Mouse (Mus musculus) adrenal gland, postnatal 10 days (tissue): Measurements from ENCODE around the gene 1700022I11Rik. TPM values are rescaled to one million over a fixed set of nuclear protein-coding genes. Genes with fewer than 3 reads are reported as not detected.

Experiments used
- total RNA-seq, 2 experiments: library from RNA; stranded (reverse); gene quantifications; 2 replicates each; pipeline ENCODE4 v1.2.3; 2021

1700022I11Rik gene
- total RNA-seq, 2 experiments from 2014 or later: not detected

Other genes starting within 250 kb of the 1700022I11Rik start
- under 1 TPM in 1 of 2 experiments, not detected in 1; 0.51 TPM for gene 4930578G10Rik, start 234.1 kb upstream of the 1700022I11Rik start, total RNA-seq
- 1 to 10 TPM; 4.8 to 5.2 TPM for gene Ccl19, start 213.0 kb upstream of the 1700022I11Rik start, total RNA-seq
- gene Ccl21a, start 195.6 kb upstream of the 1700022I11Rik start, total RNA-seq: 10 to 100 TPM; 43.1 to 45.7 TPM
- gene Fam205a1, start 115.7 kb upstream of the 1700022I11Rik start, total RNA-seq: not detected
- gene Gm12394, start 112.8 kb upstream of the 1700022I11Rik start, total RNA-seq: not detected
- not detected for gene Fam205c, start 95.4 kb upstream of the 1700022I11Rik start, total RNA-seq
- 1 to 10 TPM; 2.4 to 6.3 TPM for gene Phf24, start 52.9 kb upstream of the 1700022I11Rik start, total RNA-seq
- 10 to 100 TPM; 19.4 to 20.4 TPM for gene Dnajb5, start 19.8 kb upstream of the 1700022I11Rik start, total RNA-seq
- gene Vcp, start 30.9 kb downstream of the 1700022I11Rik start, total RNA-seq: 100 to 1,000 TPM; 238 to 252 TPM
- gene Fancg, start 40.9 kb downstream of the 1700022I11Rik start, total RNA-seq: 10 to 100 TPM in 1 of 2 experiments, 1 to 10 TPM in 1; 7.3 to 11.7 TPM
- gene Pigo, start 56.2 kb downstream of the 1700022I11Rik start, total RNA-seq: 10 to 100 TPM; 22.0 to 25.8 TPM
- 100 to 1,000 TPM; 177 to 190 TPM for gene Stoml2, start 62.1 kb downstream of the 1700022I11Rik start, total RNA-seq
- 10 to 100 TPM; 24.1 to 28.3 TPM for gene Fam214b, start 76.6 kb downstream of the 1700022I11Rik start, total RNA-seq
- gene Unc13b, start 89.3 kb downstream of the 1700022I11Rik start, total RNA-seq: 10 to 100 TPM; 10.0 to 13.1 TPM